Mouse (Mus musculus): Measurements from ENCODE around the gene Hes5. TPM values are rescaled to one million over a fixed set of nuclear protein-coding genes. Genes with fewer than 3 reads are reported as not detected.

Gene Hes5
- total RNA-seq (2017), result 0.35 and 1.8 TPM in 2 replicates

- no peak for ATAC-seq (ENCODE audit: extremely low read depth, insufficient number of reproducible peaks, low FRiP score, poor library complexity, severe bottlenecking)
Observed at GRCm38 (mm10) chr4:154960690-154961225, at the start of gene Hes5. TSS of gene Hes5 (plus strand) at chr4:154960923.

- ATAC-seq (ENCODE audit: extremely low read depth, insufficient number of reproducible peaks, low FRiP score, poor library complexity, severe bottlenecking), result no peak
Observed at GRCm38 (mm10) chr4:154911644-154912043, 49.1 kb upstream of the Hes5 start.

GRCm38 (mm10) chr4:154913845-154914244, 46.9 kb upstream of the Hes5 start:
- no peak for ATAC-seq (ENCODE audit: extremely low read depth, insufficient number of reproducible peaks, low FRiP score, poor library complexity, severe bottlenecking)

- no peak for ATAC-seq (ENCODE audit: extremely low read depth, insufficient number of reproducible peaks, low FRiP score, poor library complexity, severe bottlenecking)
Observed at GRCm38 (mm10) chr4:154914252-154914651, 46.5 kb upstream of the Hes5 start.

- ATAC-seq (ENCODE audit: extremely low read depth, insufficient number of reproducible peaks, low FRiP score, poor library complexity, severe bottlenecking), result no peak
Observed at GRCm38 (mm10) chr4:154914707-154915106, 46.0 kb upstream of the Hes5 start.

- ATAC-seq (ENCODE audit: extremely low read depth, insufficient number of reproducible peaks, low FRiP score, poor library complexity, severe bottlenecking), result no peak
Observed at GRCm38 (mm10) chr4:154915286-154915685, 45.4 kb upstream of the Hes5 start.

- no peak for ATAC-seq (ENCODE audit: extremely low read depth, insufficient number of reproducible peaks, low FRiP score, poor library complexity, severe bottlenecking)
Observed at GRCm38 (mm10) chr4:154916662-154917061, 44.1 kb upstream of the Hes5 start.

GRCm38 (mm10) chr4:154922291-154922690, 38.4 kb upstream of the Hes5 start:
- no peak for ATAC-seq (ENCODE audit: extremely low read depth, insufficient number of reproducible peaks, low FRiP score, poor library complexity, severe bottlenecking)

- no peak for ATAC-seq (ENCODE audit: extremely low read depth, insufficient number of reproducible peaks, low FRiP score, poor library complexity, severe bottlenecking)
Observed at GRCm38 (mm10) chr4:154922931-154923330, 37.8 kb upstream of the Hes5 start.

- peak; percentile 18; the same call in 1 of the 2 replicates for ATAC-seq (ENCODE audit: extremely low read depth, insufficient number of reproducible peaks, low FRiP score, poor library complexity, severe bottlenecking)
Observed at GRCm38 (mm10) chr4:154925413-154925812, 35.3 kb upstream of the Hes5 start.

GRCm38 (mm10) chr4:154926969-154927898, 33.5 kb upstream of the Hes5 start:
- no peak for ATAC-seq (ENCODE audit: extremely low read depth, insufficient number of reproducible peaks, low FRiP score, poor library complexity, severe bottlenecking)

- ATAC-seq (ENCODE audit: extremely low read depth, insufficient number of reproducible peaks, low FRiP score, poor library complexity, severe bottlenecking), result 0 out of 2 replicates have a peak, but pooled peaks have one; percentile 20
Observed at GRCm38 (mm10) chr4:154927899-154928337, 32.8 kb upstream of the Hes5 start.

- ATAC-seq (ENCODE audit: extremely low read depth, insufficient number of reproducible peaks, low FRiP score, poor library complexity, severe bottlenecking), result no peak
Observed at GRCm38 (mm10) chr4:154928395-154929087, 32.2 kb upstream of the Hes5 start, which contains the start of gene Tnfrsf14. TSS of gene Tnfrsf14 (minus strand) at chr4:154928563.

- peak; percentile 61 for ATAC-seq (ENCODE audit: extremely low read depth, insufficient number of reproducible peaks, low FRiP score, poor library complexity, severe bottlenecking)
Observed at GRCm38 (mm10) chr4:154929088-154929660, 31.5 kb upstream of the Hes5 start.

- ATAC-seq (ENCODE audit: extremely low read depth, insufficient number of reproducible peaks, low FRiP score, poor library complexity, severe bottlenecking), result no peak
Observed at GRCm38 (mm10) chr4:154933306-154933907, 27.3 kb upstream of the Hes5 start.

- no peak for ATAC-seq (ENCODE audit: extremely low read depth, insufficient number of reproducible peaks, low FRiP score, poor library complexity, severe bottlenecking)
Observed at GRCm38 (mm10) chr4:154934800-154935199, 25.9 kb upstream of the Hes5 start.

GRCm38 (mm10) chr4:154935788-154936187, 24.9 kb upstream of the Hes5 start:
- ATAC-seq (ENCODE audit: extremely low read depth, insufficient number of reproducible peaks, low FRiP score, poor library complexity, severe bottlenecking), result no peak

GRCm38 (mm10) chr4:154936542-154937255, 24.0 kb upstream of the Hes5 start:
- ATAC-seq (ENCODE audit: extremely low read depth, insufficient number of reproducible peaks, low FRiP score, poor library complexity, severe bottlenecking), result peak; percentile 49
